Mouse (Mus musculus): ENCODE data around the gene Vma21. TPM values are rescaled to one million over a fixed set of nuclear protein-coding genes. Genes with fewer than 3 reads are reported as not detected.

Gene Vma21
- polyA plus RNA-seq (2015; fragmentation: Nextera tagmentation; extraction: Ambion mirVana) = 43.8 and 51.5 TPM in 2 replicates

DNA sequence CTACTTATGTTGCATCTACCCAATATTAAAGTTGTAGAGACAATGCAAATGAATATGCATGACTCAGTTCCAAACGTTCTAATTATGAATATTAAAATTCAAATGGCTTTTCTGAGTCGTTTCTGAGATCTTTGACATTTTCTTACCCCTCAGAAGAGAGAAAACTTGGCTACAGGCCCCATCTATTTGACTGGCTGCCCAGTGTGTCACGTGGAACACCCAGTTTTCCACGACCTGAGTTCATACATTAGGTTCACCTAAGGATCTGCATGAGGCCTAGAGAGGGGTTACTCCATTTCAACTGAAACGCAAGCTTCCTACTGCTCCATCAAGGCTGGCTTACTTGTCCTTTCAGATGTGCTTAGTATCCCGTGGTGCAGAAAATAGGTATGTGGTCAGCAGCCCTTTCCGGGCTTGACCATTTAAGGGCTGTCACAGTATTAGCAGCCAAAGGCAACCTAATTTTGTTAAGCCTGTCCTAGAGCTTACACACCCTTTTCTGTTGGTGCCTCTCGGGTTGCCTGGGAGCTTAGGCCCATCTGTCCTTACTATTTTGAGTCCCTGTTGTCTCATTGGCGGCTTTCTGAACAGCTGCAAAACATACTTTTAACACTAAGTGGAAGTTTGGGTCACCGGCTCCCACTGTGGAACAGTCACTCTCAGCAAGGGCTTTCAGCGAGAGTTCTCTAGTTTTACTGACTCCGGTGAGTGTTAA is at the start of gene Vma21:
Gene Vma21 (plus strand): TSS at position 294 of the 715 bp plus-strand sequence.
- Histone ChIP-seq H3K4me3 (replicated peaks; ENCODE audit: low read length) (peak within 1 kb of the TSS; percentile 72), H3K9me3 (replicated peaks; ENCODE audit: control insufficient read depth, low read length) (no peaks in the 10 kb centered on the region), H3K4me2 (ENCODE audit: low read depth, low read length) (peak within 1 kb of the TSS; percentile 45), H3K27ac (ENCODE audit: low read length) (peak within 1 kb of the TSS; percentile 80), H3K27me3 (ENCODE audit: control insufficient read depth, insufficient read depth, low read length) (no peaks in the 10 kb centered on the region), H3K9ac (ENCODE audit: low read length) (peak within 1 kb of the TSS; percentile 82), H3K4me1 (ENCODE audit: control insufficient read depth, insufficient read depth, low read length) (no peaks in the 10 kb centered on the region), H3K36me3 (ENCODE audit: control insufficient read depth, insufficient read depth, low read length) (no peaks in the 10 kb centered on the region)
- ATAC-seq (ENCODE audit: insufficient read depth, low FRiP score) = 0 out of 2 replicates have a peak, but pooled peaks have one; percentile 5
- 33% methylated on average over 12 of the region's 12 CpGs for WGBS

DNA sequence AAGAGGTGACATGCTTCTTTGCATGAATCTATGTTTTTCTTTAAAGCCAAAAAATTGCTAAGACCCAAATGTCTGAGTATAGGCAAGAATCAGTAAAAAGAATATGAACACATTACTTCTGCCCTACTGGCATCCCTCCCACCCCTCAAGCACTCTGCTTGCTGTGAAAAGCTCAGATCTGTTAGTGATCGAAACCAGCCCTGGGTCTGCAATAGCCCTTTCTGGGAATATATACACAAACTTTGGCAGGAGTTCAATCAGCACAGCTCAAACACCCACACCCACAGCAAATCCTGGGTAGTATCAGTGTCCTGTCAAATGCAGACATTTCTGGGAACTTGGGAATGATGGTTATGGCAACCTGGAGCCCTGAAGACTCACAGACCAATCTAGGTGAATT is 47.8 kb upstream of the Vma21 start:
- Histone ChIP-seq H3K9ac (ENCODE audit: low read length) (no peak overlapping the region), H3K27me3 (ENCODE audit: control insufficient read depth, insufficient read depth, low read length) (no peaks in the 10 kb centered on the region), H3K4me3 (replicated peaks; ENCODE audit: low read length) (no peak overlapping the region), H3K4me1 (ENCODE audit: control insufficient read depth, insufficient read depth, low read length) (no peaks in the 10 kb centered on the region), H3K36me3 (ENCODE audit: control insufficient read depth, insufficient read depth, low read length) (no peaks in the 10 kb centered on the region), H3K4me2 (ENCODE audit: low read depth, low read length) (no peak overlapping the region), H3K9me3 (replicated peaks; ENCODE audit: control insufficient read depth, low read length) (no peaks in the 10 kb centered on the region), H3K27ac (ENCODE audit: low read length) (no peak overlapping the region)
- no peak for ATAC-seq (ENCODE audit: insufficient read depth, low FRiP score)
- WGBS = 32% methylated on average over 1 of the region's 1 CpGs

DNA sequence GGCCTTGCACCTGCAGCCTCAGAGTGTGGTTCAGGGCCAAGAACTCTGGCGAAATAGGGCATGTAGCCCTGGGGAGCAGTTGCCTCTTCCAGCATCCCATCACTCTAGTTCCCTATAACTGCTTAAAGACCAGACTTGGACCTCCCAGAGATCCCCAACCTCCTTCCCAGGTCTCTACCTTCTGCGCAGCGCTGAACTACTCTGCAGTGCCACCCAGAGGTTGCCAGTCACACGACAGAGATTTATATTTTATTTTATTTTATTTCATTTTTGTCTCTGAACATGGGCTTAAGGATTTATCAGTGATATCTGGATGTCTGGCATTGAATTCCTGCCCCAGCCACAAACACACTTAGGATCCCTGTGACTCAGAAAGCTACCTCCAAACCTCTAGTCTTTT is 24.6 kb upstream of the Vma21 start:
- Histone ChIP-seq H3K27ac (ENCODE audit: low read length) (no peak overlapping the region), H3K36me3 (ENCODE audit: control insufficient read depth, insufficient read depth, low read length) (no peaks in the 10 kb centered on the region), H3K4me2 (ENCODE audit: low read depth, low read length) (no peak overlapping the region), H3K4me3 (replicated peaks; ENCODE audit: low read length) (no peak overlapping the region), H3K9ac (ENCODE audit: low read length) (no peak overlapping the region), H3K27me3 (ENCODE audit: control insufficient read depth, insufficient read depth, low read length) (no peaks in the 10 kb centered on the region), H3K9me3 (replicated peaks; ENCODE audit: control insufficient read depth, low read length) (no peaks in the 10 kb centered on the region), H3K4me1 (ENCODE audit: control insufficient read depth, insufficient read depth, low read length) (no peaks in the 10 kb centered on the region)
- no peak for ATAC-seq (ENCODE audit: insufficient read depth, low FRiP score)
- 12% methylated on average over 4 of the region's 4 CpGs for WGBS

DNA sequence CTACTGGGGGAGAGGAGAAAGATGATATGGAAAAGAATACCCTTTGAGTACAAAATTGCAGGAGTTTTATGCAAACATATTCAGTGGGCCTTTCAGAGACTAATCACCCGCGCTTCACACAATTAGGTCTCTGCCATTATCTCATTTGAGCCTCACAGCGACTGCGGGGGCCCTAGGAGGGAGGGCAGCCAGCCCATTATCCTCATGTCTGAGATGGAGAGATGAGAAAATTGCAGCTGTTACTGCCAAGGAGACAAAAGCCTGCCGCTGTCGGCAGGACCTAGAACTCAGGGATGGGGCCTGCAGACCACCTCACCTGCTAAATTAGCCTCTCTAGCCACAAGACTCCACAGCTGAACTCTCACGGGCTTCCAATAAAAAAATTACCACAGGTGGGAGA is 18.0 kb upstream of the Vma21 start:
- H3K4me3 ChIP-seq (replicated peaks; ENCODE audit: low read length) = no peak overlapping the region
- H3K36me3 ChIP-seq (ENCODE audit: control insufficient read depth, insufficient read depth, low read length) = no peaks in the 10 kb centered on the region
- no peaks in the 10 kb centered on the region for H3K27me3 ChIP-seq (ENCODE audit: control insufficient read depth, insufficient read depth, low read length)
- no peaks in the 10 kb centered on the region for H3K4me1 ChIP-seq (ENCODE audit: control insufficient read depth, insufficient read depth, low read length)
- no peak overlapping the region for H3K9ac ChIP-seq (ENCODE audit: low read length)
- WGBS = 72% methylated on average over 7 of the region's 7 CpGs
- H3K27ac ChIP-seq (ENCODE audit: low read length) = no peak overlapping the region
- no peak for ATAC-seq (ENCODE audit: insufficient read depth, low FRiP score)
- H3K9me3 ChIP-seq (replicated peaks; ENCODE audit: control insufficient read depth, low read length) = no peaks in the 10 kb centered on the region
- H3K4me2 ChIP-seq (ENCODE audit: low read depth, low read length) = no peak overlapping the region

DNA sequence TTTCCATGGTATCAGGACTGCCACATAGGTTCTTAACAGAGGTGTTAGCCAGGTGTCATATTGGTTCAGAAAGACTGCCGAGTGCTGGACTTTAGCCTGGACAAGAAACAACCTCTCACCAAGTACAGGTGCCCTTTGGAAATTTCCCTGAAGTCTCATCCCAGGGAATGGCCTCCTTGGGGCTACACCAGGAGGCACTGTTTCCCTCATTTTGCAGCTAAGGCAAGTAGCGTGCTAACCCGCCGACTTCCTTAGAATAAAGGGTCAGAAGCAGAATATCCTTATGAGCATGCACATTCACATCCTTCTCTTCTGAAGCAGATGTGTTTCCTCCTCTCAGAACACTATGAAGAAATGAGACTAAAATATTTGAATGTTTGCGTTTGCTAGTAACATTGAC is 16.8 kb upstream of the Vma21 start:
- no peak for ATAC-seq (ENCODE audit: insufficient read depth, low FRiP score)
- no peaks in the 10 kb centered on the region for H3K27me3 ChIP-seq (ENCODE audit: control insufficient read depth, insufficient read depth, low read length)
- no peak overlapping the region for H3K4me3 ChIP-seq (replicated peaks; ENCODE audit: low read length)
- WGBS = 60% methylated on average over 5 of the region's 5 CpGs
- H3K9me3 ChIP-seq (replicated peaks; ENCODE audit: control insufficient read depth, low read length) = no peaks in the 10 kb centered on the region
- H3K36me3 ChIP-seq (ENCODE audit: control insufficient read depth, insufficient read depth, low read length) = no peaks in the 10 kb centered on the region
- H3K27ac ChIP-seq (ENCODE audit: low read length) = no peak overlapping the region
- H3K9ac ChIP-seq (ENCODE audit: low read length) = no peak overlapping the region
- no peaks in the 10 kb centered on the region for H3K4me1 ChIP-seq (ENCODE audit: control insufficient read depth, insufficient read depth, low read length)
- H3K4me2 ChIP-seq (ENCODE audit: low read depth, low read length) = no peak overlapping the region

DNA sequence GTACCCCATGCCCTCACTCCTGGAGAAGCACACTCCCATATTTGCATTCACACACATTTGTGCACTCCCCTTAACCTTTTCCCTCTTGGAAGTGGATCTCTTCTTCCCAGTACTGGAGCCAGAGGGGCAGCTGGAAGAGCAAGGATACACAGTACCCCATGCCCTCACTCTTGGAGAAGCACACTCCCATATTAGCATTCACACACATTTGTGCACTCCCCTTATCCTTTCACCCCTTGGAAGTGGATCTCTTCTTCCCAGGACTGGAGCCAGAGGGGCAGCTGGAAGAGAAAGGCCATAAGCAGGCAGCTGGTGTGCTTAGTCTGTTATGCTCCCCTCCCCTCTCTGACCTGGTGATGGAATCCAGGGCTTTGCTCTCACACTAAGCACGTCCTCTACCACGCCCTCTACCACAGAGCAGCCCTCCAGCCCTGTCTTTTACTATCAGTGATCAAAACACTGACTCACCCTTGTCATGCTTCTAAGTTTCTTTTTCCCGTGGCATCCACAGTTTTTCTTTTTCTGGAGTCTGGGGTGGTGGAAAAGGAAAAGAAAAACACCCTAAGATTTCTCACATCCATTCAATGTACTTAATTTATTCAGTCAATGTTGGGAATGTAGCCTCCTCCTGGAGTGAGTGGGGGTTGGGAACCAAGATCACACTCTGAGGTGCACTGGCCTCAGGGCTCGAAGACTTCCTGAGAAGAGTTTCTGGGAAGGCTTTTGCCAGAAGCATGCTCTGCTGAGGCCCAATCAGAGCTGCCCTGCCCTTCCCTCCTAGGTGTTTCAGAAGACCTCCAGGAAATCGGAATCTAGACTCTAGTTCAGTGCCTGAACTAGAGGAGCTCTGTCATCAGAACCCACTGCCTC is 3.5 kb upstream of the Vma21 start:
- peak; percentile 19; the same call in 1 of the 2 replicates for ATAC-seq (ENCODE audit: insufficient read depth, low FRiP score)
- Histone ChIP-seq H3K9me3 (replicated peaks; ENCODE audit: control insufficient read depth, low read length) (no peaks in the 10 kb centered on the region), H3K4me1 (ENCODE audit: control insufficient read depth, insufficient read depth, low read length) (no peaks in the 10 kb centered on the region), H3K4me2 (ENCODE audit: low read depth, low read length) (no peak overlapping the region), H3K9ac (ENCODE audit: low read length) (no peak overlapping the region), H3K36me3 (ENCODE audit: control insufficient read depth, insufficient read depth, low read length) (no peaks in the 10 kb centered on the region), H3K27me3 (ENCODE audit: control insufficient read depth, insufficient read depth, low read length) (no peaks in the 10 kb centered on the region), H3K4me3 (replicated peaks; ENCODE audit: low read length) (no peak overlapping the region), H3K27ac (ENCODE audit: low read length) (no peak overlapping the region)
- WGBS = 29% methylated on average over 5 of the region's 5 CpGs

DNA sequence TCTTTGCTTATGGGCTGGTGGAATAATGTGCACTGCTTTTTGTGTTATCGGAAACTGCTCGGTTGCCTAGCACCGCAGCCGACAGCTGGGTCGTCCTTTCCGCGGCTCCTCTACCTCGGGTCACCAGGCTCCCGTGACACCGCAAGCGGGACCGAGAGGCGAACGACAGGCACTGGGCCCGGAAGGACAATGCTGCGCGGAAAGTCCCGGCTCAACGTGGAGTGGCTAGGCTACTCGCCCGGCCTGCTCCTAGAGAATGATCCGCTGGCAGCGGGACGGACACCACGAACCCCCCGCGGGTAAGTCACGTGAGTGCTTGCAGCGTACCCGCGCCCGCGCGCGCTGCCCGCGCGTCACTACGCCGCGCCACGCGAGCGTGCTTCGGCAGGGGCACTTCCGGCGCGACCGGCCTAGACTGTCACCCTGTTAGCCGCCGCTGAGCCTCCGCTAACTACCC is 705 bp downstream of the Vma21 start:
- Histone ChIP-seq H3K9ac (ENCODE audit: low read length) (peak overlapping the region; percentile 82), H3K4me2 (ENCODE audit: low read depth, low read length) (peak overlapping the region; percentile 45), H3K4me3 (replicated peaks; ENCODE audit: low read length) (peak overlapping the region; percentile 72), H3K9me3 (replicated peaks; ENCODE audit: control insufficient read depth, low read length) (no peaks in the 10 kb centered on the region), H3K27ac (ENCODE audit: low read length) (peak overlapping the region; percentile 80), H3K36me3 (ENCODE audit: control insufficient read depth, insufficient read depth, low read length) (no peaks in the 10 kb centered on the region), H3K4me1 (ENCODE audit: control insufficient read depth, insufficient read depth, low read length) (no peaks in the 10 kb centered on the region), H3K27me3 (ENCODE audit: control insufficient read depth, insufficient read depth, low read length) (no peaks in the 10 kb centered on the region)
- 12% methylated on average over 52 of the region's 52 CpGs for WGBS
- ATAC-seq (ENCODE audit: insufficient read depth, low FRiP score) = peak; percentile 97

DNA sequence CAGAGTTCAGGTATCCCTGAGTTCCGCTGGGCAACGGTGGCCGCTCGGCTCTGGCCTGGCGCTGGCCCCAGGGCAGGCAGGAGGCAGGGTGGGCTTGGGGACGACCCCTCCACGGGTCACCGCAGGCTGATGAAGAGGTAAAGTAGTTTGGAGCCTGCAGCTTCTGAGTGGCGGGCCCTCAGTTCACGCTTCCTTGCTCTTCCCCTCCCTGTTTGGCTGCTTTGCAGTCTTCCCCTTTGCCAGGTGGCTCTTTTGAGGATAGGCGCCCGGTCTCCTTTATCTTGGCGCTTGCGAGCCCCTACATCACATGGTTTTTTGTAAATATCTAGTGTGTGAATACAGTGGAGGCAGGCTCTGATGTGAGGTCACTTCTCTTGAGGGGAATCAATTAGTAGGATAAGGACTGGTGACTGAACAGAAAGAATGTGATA is 1.2 kb downstream of the Vma21 start:
- ATAC-seq (ENCODE audit: insufficient read depth, low FRiP score) = no peak
- peak overlapping the region; percentile 82 for H3K9ac ChIP-seq (ENCODE audit: low read length)
- WGBS = 11% methylated on average over 14 of the region's 14 CpGs

DNA sequence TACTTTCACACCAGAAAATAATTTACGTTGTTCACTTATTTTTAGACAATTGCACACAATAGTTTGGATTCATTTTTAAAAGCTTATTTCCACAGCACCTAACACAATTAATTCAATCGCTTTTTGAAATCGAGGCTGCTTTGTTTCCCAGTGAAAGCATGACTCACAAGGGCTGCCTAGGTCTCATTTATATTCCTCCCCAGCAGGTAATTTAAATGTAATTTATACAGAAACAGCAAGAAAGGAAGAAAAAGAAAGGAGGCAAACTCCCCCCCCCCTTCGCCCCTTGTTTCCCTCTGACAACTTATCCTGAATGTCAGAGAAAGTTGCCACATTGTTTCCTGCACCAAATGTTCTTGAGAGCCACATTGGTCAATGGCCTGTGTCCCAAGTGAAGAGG is 23.2 kb downstream of the Vma21 start:
- Histone ChIP-seq H3K27me3 (ENCODE audit: control insufficient read depth, insufficient read depth, low read length) (no peaks in the 10 kb centered on the region), H3K4me1 (ENCODE audit: control insufficient read depth, insufficient read depth, low read length) (no peaks in the 10 kb centered on the region), H3K9me3 (replicated peaks; ENCODE audit: control insufficient read depth, low read length) (no peaks in the 10 kb centered on the region), H3K27ac (ENCODE audit: low read length) (no peak overlapping the region), H3K4me3 (replicated peaks; ENCODE audit: low read length) (no peak overlapping the region), H3K9ac (ENCODE audit: low read length) (no peak overlapping the region), H3K36me3 (ENCODE audit: control insufficient read depth, insufficient read depth, low read length) (no peaks in the 10 kb centered on the region), H3K4me2 (ENCODE audit: low read depth, low read length) (no peak overlapping the region)
- no peak for ATAC-seq (ENCODE audit: insufficient read depth, low FRiP score)
- 82% methylated on average over 4 of the region's 4 CpGs for WGBS

More for the DNA sequence above, 1.2 kb downstream of the Vma21 start:
- H3K36me3 ChIP-seq (ENCODE audit: control insufficient read depth, insufficient read depth, low read length) = no peaks in the 10 kb centered on the region
- H3K4me1 ChIP-seq (ENCODE audit: control insufficient read depth, insufficient read depth, low read length) = no peaks in the 10 kb centered on the region
- no peaks in the 10 kb centered on the region for H3K27me3 ChIP-seq (ENCODE audit: control insufficient read depth, insufficient read depth, low read length)
- H3K4me2 ChIP-seq (ENCODE audit: low read depth, low read length) = peak overlapping the region; percentile 49
- no peaks in the 10 kb centered on the region for H3K9me3 ChIP-seq (replicated peaks; ENCODE audit: control insufficient read depth, low read length)
- peak overlapping the region; percentile 72 for H3K4me3 ChIP-seq (replicated peaks; ENCODE audit: low read length)
- H3K27ac ChIP-seq (ENCODE audit: low read length) = peak overlapping the region; percentile 66
